Mouse (Mus musculus) retina, embryonic 14.5 days (tissue): ENCODE measurements around the gene Xylt1.

Source experiments
- DNase-seq: peaks from one replicate; pipeline ENCODE4 v3.0.0-alpha.2; 2015; ENCODE audit warnings: low spot score

Gene Xylt1

GRCm38 (mm10) chr7:117395511-117395910 lies 14.7 kb downstream of the Xylt1 start:
- no peak for DNase-seq

- no peak for DNase-seq
These were observed 17.1 kb downstream of the Xylt1 start for GRCm38 (mm10) chr7:117397877-117398276.

GRCm38 (mm10) chr7:117399971-117400370 lies 19.2 kb downstream of the Xylt1 start:
- no peak for DNase-seq

- peak; percentile 9 for DNase-seq
These were observed 20.8 kb downstream of the Xylt1 start for GRCm38 (mm10) chr7:117401581-117401980.

- no peak for DNase-seq
These were observed 25.6 kb downstream of the Xylt1 start for GRCm38 (mm10) chr7:117406336-117406735.

- DNase-seq: no peak
These were observed 28.6 kb downstream of the Xylt1 start for GRCm38 (mm10) chr7:117409268-117409988.

GRCm38 (mm10) chr7:117411874-117412273 lies 31.1 kb downstream of the Xylt1 start:
- DNase-seq: no peak

- DNase-seq: no peak
These were observed 31.6 kb downstream of the Xylt1 start for GRCm38 (mm10) chr7:117412405-117412804.

GRCm38 (mm10) chr7:117414341-117415008 lies 33.7 kb downstream of the Xylt1 start:
- DNase-seq: no peak

GRCm38 (mm10) chr7:117415009-117415363 lies 34.2 kb downstream of the Xylt1 start:
- no peak for DNase-seq

GRCm38 (mm10) chr7:117419041-117419440 lies 38.3 kb downstream of the Xylt1 start:
- DNase-seq: peak; percentile 25

- DNase-seq: no peak
These were observed 39.1 kb downstream of the Xylt1 start for GRCm38 (mm10) chr7:117419846-117420245.

GRCm38 (mm10) chr7:117420301-117420700 lies 39.5 kb downstream of the Xylt1 start:
- no peak for DNase-seq

- no peak for DNase-seq
These were observed 40.2 kb downstream of the Xylt1 start for GRCm38 (mm10) chr7:117420836-117421566.

GRCm38 (mm10) chr7:117424841-117425240 lies 44.1 kb downstream of the Xylt1 start:
- no peak for DNase-seq

GRCm38 (mm10) chr7:117426366-117426765 lies 45.6 kb downstream of the Xylt1 start:
- DNase-seq: no peak

GRCm38 (mm10) chr7:117428690-117429224 lies 48.0 kb downstream of the Xylt1 start:
- peak; percentile 16 for DNase-seq

- no peak for DNase-seq
These were observed 48.7 kb downstream of the Xylt1 start for GRCm38 (mm10) chr7:117429483-117429882.

GRCm38 (mm10) chr7:117429895-117430294 lies 49.1 kb downstream of the Xylt1 start:
- no peak for DNase-seq

- no peak for DNase-seq
These were observed 49.7 kb downstream of the Xylt1 start for GRCm38 (mm10) chr7:117430361-117430935.

GRCm38 (mm10) chr7:117433641-117434040 lies 52.9 kb downstream of the Xylt1 start:
- no peak for DNase-seq

- no peak for DNase-seq
These were observed 54.3 kb downstream of the Xylt1 start for GRCm38 (mm10) chr7:117435091-117435490.
